Mouse (Mus musculus): Measurements from ENCODE around the gene Klhl22.

Klhl22 gene

DNA sequence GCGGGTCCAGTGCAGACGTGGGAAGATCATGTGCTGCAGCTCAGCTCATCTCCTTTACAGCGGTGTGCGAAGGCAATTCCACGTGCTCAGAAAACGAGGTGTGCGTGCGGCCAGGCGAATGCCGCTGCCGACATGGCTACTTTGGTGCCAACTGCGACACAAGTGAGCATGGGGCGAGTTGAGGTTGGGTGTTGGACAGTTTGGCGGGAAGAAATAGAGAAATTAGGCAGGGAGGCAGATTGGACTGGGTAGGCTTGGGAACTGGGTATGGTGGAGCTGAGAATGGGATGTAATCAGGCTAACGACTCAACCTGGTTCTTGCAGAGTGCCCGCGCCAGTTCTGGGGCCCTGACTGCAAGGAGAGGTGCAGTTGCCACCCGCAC, 43.0 kb downstream of the Klhl22 start:
- DNase-seq (ENCODE audit: low read depth, low spot score): no peak

DNA sequence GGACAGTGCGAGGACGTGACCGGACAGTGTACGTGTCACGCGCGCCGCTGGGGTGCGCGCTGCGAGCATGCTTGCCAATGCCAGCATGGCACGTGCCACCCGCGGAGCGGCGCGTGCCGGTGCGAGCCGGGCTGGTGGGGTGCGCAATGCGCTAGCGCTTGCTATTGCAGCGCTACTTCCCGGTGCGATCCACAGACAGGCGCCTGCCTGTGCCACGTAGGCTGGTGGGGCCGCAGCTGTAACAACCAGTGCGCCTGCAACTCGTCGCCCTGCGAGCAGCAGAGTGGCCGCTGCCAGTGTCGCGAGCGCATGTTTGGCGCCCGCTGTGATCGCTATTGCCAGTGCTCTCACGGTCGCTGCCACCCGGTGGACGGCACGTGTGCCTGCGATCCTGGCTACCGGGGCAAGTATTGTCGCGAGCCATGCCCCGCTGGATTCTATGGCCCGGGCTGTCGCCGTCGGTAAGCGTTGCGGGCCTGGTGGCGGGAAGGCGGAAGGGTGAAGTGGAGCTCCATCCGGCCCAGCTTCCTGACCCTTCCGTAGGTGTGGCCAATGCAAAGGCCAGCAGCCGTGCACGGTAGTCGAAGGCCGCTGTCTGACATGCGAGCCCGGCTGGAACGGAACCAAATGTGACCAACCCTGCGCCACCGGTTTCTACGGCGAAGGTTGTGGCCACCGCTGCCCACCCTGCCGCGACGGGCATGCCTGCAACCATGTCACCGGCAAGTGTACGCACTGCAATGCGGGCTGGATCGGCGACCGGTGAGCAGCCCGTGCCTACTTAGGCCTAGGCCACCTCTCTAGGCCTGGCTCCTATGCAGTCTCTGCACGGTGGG, 43.6 kb downstream of the Klhl22 start:
- no peak for DNase-seq (ENCODE audit: low read depth, low spot score)

DNA sequence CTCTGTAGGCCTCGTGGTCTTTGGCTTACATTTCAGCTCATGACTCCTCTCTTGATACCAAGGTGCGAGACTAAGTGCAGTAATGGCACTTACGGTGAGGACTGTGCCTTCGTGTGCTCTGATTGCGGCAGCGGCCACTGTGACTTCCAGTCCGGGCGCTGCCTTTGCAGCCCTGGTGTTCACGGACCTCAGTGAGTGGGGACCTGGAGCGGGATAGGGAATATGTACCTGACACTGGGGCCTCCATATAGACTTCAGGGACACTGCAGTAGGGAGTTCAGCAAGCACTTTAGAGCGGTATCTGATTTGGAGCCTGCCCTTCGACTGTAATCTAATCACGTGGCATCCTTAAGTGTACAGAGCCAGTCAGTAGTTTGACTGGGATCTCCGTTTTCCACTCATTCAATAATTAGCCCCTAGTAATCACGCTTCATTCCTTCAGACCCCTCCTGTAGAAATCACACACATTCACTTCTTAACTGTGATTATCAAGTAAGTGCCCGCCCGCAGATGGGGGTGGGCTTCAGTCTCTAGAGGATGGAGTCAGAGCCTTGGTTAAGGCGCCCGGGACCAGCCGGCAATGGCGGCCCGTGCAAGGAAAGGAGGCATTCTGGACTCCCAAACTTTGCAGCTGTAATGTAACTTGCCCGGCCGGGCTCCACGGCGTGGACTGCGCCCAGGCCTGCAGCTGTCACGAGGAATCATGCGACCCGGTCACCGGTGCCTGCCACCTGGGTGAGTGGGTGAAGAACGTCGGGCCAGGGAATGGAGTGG, 44.4 kb downstream of the Klhl22 start:
- DNase-seq (ENCODE audit: low read depth, low spot score): no peak

DNA sequence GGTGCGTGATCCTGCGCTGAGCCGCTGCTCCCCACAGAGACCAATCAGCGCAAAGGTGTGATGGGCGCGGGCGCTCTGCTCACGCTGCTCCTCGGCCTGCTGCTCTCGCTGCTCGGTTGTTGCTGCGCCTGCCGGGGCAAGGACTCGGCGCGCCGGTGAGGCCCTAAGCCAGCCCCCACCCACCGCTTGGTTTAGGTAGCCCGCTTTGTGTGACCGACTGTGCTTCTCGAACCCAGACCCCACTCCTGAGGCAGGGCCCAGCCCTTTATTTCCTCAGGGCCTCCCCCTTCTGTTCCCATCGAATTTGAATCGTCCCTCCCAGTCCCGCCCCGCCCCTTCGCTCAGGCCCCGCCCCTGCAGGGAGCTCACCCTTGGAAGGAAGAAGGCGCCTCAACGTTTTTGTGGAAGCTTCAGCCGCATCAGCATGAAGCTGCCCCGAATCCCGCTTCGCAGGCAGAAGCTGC, 45.1 kb downstream of the Klhl22 start:
- DNase-seq (ENCODE audit: low read depth, low spot score): no peak

DNA sequence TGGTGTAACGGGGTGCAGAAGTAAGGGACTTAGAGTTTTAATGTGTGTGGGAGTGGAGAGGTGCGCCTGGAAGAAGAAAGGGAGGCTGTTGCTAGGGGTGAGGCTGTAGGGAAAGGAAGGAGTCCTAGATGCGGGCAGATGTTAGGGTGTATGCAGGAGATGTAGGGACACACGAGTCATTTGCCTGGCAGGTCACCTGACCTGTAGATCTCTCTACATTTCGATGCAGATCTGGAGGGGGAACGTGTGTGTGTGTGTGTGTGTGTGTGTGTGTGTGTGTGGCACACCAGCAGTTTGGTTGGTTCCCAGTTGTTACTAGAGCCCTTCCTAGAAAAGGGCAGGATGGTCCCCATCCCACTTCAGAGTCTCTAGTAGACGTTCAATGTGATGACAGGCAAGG, 45.6 kb downstream of the Klhl22 start:
- no peak for DNase-seq (ENCODE audit: low read depth, low spot score)

DNA sequence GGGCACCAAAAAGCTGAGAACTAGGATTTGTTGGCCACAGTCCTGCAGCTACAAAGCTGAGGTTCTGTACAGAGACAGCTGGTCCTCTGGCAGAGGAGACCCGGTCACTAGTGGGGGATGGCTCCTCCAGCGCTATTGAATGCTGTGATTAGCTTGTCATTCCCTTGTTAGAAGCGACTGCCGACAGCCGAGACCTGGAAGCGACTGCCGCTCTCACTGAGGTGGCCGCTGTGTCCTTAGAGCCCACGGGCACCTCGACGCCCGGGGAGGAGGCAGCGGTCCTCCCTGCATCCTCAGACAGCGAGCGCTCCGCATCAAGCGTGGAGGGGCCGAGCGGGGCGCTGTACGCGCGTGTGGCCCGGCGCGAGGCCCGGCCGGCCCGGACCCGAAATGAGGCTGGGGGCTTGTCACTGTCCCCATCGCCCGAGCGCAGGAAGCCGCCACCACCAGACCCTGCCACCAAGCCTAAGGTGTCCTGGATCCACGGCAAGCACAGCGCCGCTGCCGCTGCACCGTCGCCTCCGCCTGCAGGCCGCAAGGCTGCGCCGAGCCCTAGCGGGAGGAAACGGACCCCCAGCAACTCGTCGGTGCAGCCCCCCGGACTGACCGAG, 47.3 kb downstream of the Klhl22 start:
- DNase-seq (ENCODE audit: low read depth, low spot score): no peak

DNA sequence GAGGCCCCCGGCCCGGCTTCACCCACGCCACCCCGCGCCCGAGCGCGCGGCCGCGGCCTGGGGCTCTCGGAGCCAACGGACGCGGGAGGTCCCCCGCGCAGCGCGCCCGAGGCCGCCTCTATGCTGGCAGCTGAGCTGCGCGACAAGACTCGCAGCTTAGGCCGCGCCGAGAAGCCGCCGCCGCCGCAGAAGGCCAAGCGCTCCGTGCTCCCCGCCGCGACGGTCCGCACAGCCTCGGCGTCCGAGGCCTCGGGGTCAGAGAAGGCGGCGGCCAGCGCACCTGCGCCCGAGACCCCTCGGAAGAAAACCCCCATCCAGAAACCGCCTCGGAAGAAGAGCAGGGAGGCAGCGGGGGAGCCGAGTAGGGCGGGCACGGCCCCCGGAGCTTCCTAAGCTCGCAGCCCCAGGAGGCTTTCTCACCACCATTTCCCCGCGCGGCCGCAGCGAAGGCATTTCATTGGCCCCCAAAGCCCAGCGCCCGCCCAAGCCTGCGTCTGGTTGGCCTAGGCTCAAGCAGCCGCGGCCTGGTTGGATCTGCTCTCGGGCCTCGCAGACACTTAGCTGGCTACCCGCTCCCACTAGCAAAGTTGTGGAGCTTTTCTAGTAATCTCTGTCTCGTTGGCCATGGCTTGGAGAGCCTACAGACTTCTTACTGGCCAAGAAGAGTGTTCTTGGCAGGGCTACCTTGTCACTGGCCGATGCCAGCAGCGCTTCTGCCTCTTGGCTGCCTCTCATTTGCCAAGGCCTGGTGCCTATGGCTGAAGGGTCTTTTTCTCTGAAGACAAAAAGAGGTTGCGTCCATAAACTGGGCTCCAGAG, 48.0 kb downstream of the Klhl22 start:
- peak; percentile 85 for DNase-seq (ENCODE audit: low read depth, low spot score)

DNA sequence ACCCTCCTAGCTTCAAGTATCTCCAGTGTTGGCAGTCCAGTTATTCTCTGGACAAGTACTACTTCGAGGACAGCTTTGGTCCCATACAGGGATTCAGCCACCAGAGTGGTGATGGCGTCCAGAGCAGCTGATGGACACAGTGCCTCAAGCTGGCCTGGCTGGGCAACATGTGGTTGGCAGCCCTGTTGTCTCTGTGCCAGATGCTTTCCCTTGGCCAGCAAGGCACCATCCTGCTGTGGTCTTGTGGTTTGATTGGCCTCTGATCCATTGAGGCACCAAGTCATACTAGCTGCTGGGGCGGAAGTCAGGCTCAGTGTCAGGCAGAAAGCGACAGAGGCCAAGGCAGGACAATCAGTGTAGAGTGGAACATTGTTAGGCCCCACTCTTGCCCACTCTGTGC, 49.7 kb downstream of the Klhl22 start:
- DNase-seq (ENCODE audit: low read depth, low spot score): no peak

DNA sequence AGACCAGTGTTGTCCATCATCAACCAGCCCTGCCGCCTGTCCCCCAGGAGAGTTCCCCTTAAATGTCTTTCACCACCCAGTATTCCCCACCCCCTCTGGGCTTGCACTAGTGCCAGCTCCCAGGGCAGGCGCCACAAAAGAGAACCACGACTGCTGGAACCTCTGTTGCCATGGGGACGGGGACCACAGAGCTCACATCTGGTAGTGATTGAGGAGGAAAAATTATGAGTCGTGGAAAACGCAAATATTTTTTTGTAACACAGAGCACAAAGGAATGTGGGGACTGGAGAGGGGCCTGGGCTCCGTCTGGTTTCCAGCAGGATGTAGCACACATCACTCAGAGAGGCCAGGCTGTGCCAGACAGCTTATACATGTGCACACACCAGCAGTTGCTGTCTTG, 50.3 kb downstream of the Klhl22 start:
- DNase-seq (ENCODE audit: low read depth, low spot score): no peak

DNA sequence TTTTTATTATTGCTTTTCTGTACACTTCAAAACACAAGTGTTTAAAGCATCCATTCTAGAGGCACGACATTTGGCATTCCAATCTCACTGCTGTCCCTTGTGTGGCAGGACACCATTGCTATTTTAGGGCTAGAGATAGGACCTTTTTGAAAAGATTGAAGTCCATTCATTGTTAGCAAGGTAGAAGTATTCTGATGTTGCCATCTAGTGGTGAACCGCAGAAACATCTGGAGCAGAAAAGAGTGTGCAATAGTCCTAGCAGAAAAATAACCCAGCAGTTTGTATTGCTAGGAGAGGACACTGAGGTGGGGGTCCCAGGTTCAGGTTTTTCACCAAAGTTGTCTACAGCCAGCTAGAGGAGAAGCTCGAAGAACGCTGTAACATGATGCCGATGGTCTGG, 52.7 kb downstream of the Klhl22 start:
- no peak for DNase-seq (ENCODE audit: low read depth, low spot score)

DNA sequence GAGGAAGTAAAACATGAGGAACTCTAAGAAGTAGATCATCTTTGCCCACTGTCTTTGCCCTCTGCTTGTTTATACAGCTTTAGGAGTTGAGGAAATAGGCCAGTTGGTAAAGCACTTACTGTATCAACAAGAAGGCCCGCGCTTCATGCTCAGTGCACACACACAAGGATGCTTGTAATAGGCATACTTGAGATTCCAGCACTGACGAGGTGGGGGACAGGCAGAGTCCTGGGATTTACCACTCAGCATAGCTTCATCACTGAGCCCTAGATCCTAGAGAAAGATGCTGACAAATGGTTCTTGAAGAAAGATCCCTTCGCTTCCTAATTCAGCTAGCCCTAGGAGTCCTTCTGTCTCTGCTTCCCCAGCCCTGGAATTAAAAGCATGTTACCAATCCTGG, 53.8 kb downstream of the Klhl22 start:
- no peak for DNase-seq (ENCODE audit: low read depth, low spot score)

DNA sequence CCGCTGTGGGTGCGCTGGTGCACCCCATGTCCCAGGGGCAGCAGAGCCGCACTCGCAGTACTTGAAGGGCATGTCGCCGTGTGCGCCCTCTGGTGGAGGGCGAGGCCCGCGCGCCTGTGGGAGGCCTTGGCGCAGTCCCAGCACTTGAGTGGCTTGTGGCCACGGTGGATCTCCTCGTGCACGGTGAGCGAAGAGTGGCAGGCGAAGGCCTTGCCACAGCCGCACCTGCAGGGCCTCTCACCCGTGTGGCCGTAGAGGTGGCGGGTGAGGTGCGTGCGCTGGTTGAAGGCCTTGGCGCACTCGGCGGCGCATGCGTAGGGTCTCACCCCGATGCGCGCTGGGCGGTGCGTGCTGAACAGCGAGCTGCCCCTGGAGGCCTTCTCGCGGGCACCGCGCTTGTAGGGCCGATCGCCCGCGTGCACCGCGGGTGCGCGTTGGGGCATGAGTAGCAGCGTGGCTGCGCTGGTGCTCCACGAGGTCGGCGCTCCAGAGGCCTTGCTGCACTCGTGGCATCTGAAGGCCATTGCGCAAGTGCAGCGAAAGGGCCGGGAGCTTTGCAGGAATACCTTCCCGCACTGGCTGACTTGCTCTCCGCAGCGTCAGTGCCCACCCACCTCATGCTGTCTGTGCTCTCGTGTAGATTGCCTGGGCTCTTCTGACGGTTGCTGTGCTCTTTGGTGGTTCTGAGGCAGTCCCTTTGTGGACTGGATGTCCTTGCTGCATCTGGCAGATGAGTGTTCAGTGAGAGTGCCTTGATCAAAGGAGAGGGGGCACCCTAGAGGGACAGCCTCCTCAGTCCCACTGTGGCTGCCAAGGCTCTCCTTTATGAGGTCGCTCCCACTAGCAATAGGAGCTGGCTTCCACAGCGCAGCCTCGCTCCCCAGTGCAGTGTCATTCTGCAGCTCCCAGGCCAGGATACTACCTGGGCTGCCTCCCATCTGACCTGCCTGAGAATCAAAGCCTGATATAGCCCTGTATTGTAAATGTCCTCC, 56.3 kb downstream of the Klhl22 start:
- DNase-seq (ENCODE audit: low read depth, low spot score): no peak

DNA sequence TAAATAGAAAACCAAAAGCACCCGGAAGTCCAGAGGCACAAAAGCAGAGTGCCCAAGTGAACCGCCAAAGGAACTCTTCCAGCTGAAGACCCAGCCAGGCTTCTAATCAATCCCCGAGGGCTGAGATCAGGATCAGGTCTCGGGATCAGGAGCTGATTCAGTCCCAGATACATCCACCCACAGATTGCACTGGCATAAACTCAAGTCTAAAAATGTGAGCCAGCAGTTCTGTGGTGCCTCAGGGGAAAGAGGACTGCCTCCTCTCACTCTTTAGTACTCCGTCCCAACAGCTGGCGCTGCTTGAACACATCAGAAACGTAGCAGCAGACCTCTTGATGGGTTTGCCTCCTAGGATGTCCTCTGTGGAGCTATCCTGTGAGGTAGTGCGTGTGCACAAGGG, 57.1 kb downstream of the Klhl22 start:
- DNase-seq (ENCODE audit: low read depth, low spot score): no peak

DNA sequence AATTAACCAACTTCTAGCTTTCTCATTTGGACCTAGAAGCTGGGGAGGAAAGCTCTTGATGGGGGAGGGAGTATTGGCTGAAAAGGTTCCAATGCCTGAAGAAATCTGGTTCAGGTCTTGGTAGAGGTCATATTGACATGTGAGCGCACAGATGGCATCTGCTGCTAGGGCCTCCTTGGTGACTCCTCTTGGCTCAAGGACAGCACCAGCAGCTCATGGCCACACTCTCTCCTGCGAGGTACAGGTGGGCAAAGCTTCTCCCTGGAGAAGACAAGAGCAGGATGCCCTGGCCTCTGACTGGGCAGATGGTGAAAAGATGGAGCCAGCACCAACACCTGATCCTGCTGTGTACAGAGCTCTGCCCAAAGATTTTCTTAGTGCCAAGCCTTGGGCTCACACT, 67.1 kb downstream of the Klhl22 start:
- no peak for DNase-seq (ENCODE audit: low read depth, low spot score)

DNA sequence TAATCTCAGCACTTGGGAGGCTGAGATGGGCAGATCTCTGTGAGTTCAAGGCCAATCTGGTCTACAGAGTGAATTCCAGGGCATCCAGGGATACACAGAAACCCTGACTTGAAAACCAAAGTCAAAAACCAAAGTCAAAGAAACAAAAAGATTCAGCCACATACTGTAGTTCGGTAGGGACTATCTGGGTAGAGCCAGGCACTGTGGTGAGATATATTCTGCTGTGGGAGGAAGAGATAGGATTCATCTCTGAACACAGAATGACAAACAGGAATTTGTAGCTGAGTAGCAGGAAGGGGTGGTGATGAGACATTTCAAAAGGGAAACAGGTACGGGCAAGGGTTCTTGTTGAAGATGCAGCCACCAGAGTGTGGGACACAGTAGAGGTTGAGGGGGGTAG, 68.8 kb downstream of the Klhl22 start:
- DNase-seq (ENCODE audit: low read depth, low spot score): no peak

DNA sequence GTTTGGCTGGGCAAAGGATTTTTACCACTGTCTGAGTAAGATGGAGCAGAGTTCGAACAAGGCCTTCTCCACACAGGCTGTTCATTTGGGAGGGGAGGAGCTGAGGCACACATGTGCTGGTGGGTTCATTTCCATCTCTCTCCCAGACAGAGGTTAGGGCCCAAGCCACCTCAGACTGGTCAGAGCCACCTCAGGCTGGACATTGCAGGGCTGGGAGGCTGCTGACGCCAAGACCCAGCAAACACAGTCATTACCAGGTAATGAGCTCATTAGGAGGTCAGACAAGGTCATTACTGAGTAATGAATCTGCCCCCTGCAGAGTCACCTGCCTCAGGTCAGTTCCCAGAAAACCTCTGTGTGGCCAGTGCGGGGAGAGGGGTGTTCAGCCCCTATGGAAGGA, 69.4 kb downstream of the Klhl22 start:
- no peak for DNase-seq (ENCODE audit: low read depth, low spot score)

DNA sequence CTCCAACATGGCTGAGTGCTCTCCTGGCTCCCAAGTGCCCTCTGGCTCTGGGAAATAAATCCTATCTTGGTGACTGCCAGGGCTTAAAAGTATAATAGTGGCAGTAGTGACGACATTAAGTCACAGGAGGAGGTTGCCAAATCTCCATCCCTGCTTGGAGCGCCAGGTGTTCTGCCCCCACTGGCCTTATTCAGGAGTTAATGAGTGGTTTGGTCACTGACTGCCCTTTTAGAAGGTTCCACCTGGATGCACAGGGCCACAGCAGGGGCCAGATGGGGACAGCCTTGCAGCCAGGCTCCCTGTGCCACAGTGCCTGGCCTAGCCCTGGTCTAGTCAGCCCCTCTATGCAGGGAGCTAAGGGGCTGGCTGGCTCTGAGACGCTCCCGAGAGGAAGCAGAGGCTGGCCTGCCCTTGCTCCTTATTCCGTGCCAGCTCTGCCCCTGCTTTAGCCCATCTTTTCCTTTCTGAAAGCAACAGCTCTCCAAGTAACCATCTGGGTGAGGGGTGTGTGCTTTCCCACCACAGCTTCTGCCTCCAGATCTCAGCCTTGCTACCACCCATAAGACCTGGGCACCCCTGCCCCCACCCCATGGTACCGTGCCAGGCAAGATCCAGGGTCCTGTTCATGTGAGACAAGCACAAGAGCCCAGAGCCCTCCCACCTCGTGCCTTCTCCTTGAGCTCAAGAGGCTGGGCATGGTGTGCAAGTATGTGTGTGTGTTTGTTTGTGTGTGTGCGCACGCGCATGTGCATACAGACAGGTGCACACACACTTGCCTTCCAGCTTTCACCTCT, 71.2 kb downstream of the Klhl22 start:
- DNase-seq (ENCODE audit: low read depth, low spot score): no peak

DNA sequence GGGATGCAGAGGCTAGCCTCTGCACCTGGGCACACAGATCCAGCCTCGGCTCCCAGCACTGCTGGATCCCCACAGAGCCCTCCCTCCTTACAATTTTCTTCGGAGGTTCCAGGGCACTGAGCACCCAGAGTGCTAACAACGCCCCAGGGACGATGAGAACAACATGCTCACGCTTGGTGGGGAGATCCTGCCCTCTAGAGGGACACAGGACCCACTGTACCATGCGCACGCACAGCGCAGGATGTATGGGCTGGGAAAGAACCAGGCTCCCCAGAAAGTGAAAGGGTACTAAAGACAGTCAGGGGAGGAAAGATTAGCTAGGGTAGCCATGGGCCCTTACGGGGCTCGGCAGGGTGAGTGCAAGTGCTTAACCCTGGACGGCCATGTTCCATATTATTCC, 72.4 kb downstream of the Klhl22 start:
- DNase-seq (ENCODE audit: low read depth, low spot score): no peak

DNA sequence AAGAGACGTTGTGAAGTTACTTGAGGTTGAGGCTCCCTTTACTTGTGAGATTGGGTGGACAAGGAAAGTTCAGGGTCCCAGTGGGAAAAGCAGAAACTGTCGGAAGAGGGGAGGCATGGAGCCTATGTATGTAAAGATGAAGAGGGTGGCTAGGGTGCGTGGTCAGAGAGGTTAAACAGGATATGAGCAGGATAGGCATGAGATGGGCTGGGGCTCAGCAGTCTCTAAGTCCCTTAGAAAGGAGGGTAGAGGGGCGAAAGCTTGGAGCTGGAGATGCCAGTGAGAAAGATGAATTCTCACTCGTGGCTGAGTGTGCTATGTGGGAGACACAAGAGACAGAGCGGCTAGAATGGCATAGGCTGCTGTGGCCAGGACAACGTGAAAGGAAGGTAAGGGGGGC, 73.4 kb downstream of the Klhl22 start, which contains the start of gene B830017H08Rik:
TSS of gene B830017H08Rik (plus strand) at position 301 of the 400 bp plus-strand sequence.
- no peak for DNase-seq (ENCODE audit: low read depth, low spot score)

DNA sequence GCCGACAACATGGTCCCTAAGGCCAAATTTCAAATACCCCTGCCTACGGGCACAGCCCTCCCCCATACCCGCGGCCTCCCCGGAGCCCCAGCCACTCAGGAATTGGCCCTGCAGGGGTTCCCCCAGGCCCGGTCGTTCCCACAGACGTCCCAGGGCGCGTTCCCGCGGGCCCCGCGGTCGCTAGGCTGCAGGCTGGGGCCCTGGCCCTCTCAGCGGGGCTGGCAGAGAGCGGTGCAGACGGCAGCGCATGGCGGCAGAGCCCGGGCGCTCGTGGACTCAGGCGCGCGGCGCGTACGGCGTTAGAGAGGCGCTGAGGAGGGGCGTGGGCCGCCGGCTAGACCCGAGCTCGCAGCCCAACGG, 73.9 kb downstream of the Klhl22 start:
- no peak for DNase-seq (ENCODE audit: low read depth, low spot score)
